Mouse (Mus musculus): ENCODE measurements around the gene Nisch. TPM values are rescaled to one million over a fixed set of nuclear protein-coding genes. Genes with fewer than 3 reads are reported as not detected.

Gene Nisch
- total RNA-seq, 2 experiments from 2014 or later = 185 to 197 TPM

Other genes starting within 250 kb of the Nisch start
- 10 to 100 TPM; 23.6 to 25.7 TPM for gene Glt8d1, start 215.5 kb downstream of the Nisch start, total RNA-seq (2021)
- gene Spcs1, start 215.3 kb downstream of the Nisch start, total RNA-seq (2021) = 100 to 1,000 TPM; 146 to 149 TPM
- gene Pbrm1, start 197.8 kb downstream of the Nisch start, total RNA-seq (2021) = 10 to 100 TPM; 58.7 to 67.3 TPM
- 10 to 100 TPM; 25.1 to 25.4 TPM for gene Gnl3, start 197.8 kb downstream of the Nisch start, total RNA-seq (2021)
- gene Smim4, start 88.0 kb downstream of the Nisch start, total RNA-seq (2021) = 10 to 100 TPM; 74.1 to 83.9 TPM
- gene Nt5dc2, start 85.9 kb downstream of the Nisch start, total RNA-seq (2021) = 10 to 100 TPM; 23.5 to 28.2 TPM
- gene Stab1, start 48.3 kb downstream of the Nisch start, total RNA-seq (2021) = 10 to 100 TPM; 74.5 to 78.7 TPM
- gene Tnnc1, start 8.6 kb downstream of the Nisch start, total RNA-seq (2021) = 1,000 to 10,000 TPM; 4,401 to 4,949 TPM
- 10 to 100 TPM; 17.4 to 22.2 TPM for gene Sema3g, start 914 bp upstream of the Nisch start, total RNA-seq (2021)
- 1 to 10 TPM; 4.3 to 4.6 TPM for gene Phf7, start 34.4 kb upstream of the Nisch start, total RNA-seq (2021)
- gene Bap1, start 34.5 kb upstream of the Nisch start, total RNA-seq (2021) = 10 to 100 TPM; 47.3 to 47.5 TPM
- gene Dnah1, start 107.0 kb upstream of the Nisch start, total RNA-seq (2021) = under 1 TPM; 0.07 to 0.14 TPM
- gene Capn7, start 119.7 kb upstream of the Nisch start, total RNA-seq (2021) = 10 to 100 TPM; 31.3 to 31.5 TPM
- gene Sh3bp5, start 219.1 kb upstream of the Nisch start, total RNA-seq (2021) = 10 to 100 TPM; 44.4 to 47.3 TPM

Data from heart, postnatal 14 days (tissue).